In genomic region chr6:92458026-92458425, GRCm38 (mm10) we compare ENCODE assay signal across 25 mouse cellular contexts.
"Had no signal": no experiment of that assay in that cellular context is flagged by ENCODE, and none has a peak within 500 bp of the region (broad histone marks: within the 10 kb centered on the region; RNA-seq: fewer than 3 reads in every experiment).

No protein-coding gene starts in this region.

- H3K9me3 ChIP-seq: limb, embryonic 10.5 days; limb, embryonic 13.5 days; liver, embryonic 12.5 days; liver, embryonic 15.5 days; lung, embryonic 15.5 days; megakaryocyte, embryonic 14.5 days; midbrain, embryonic 10.5 days; midbrain, embryonic 13.5 days; neural tube, embryonic 13.5 days had no signal

- H3K4me1 ChIP-seq: liver, embryonic 12.5 days; liver, embryonic 15.5 days; megakaryocyte, embryonic 14.5 days had no signal

- H3K27me3 ChIP-seq: limb, embryonic 13.5 days; liver, embryonic 12.5 days; liver, embryonic 15.5 days; lung, embryonic 15.5 days; megakaryocyte, embryonic 14.5 days; midbrain, embryonic 13.5 days; neural tube, embryonic 13.5 days had no signal

- H3K27ac ChIP-seq: limb, embryonic 10.5 days; limb, embryonic 13.5 days; liver, embryonic 12.5 days; liver, embryonic 15.5 days; lung, embryonic 15.5 days; midbrain, embryonic 10.5 days; midbrain, embryonic 13.5 days; neural tube, embryonic 13.5 days; stomach, postnatal 0 days had no signal

- H3K9ac ChIP-seq: limb, embryonic 13.5 days; liver, embryonic 12.5 days; liver, embryonic 15.5 days; lung, embryonic 15.5 days; midbrain, embryonic 13.5 days; neural tube, embryonic 13.5 days had no signal

- DNase-seq: kidney, adult 18-20 months; kidney, adult 9 months; kidney, postnatal 25 days; liver; lung, adult 18-20 months; lung, postnatal 10 days; lung, postnatal 36 days; right cerebral cortex, adult 18-20 months; right cerebral cortex, postnatal 14 days; right cerebral cortex, postnatal 4 days; thymus, adult 2 months; thymus, postnatal 14 days; thymus, postnatal 4 days had no signal

- H3K36me3 ChIP-seq: limb, embryonic 10.5 days; limb, embryonic 13.5 days; liver, embryonic 12.5 days; liver, embryonic 15.5 days; lung, embryonic 15.5 days; midbrain, embryonic 10.5 days; midbrain, embryonic 13.5 days; neural tube, embryonic 13.5 days had no signal

- H3K4me3 ChIP-seq: limb, embryonic 10.5 days; limb, embryonic 13.5 days; liver, embryonic 12.5 days; liver, embryonic 15.5 days; lung, embryonic 15.5 days; megakaryocyte, embryonic 14.5 days; midbrain, embryonic 10.5 days; midbrain, embryonic 13.5 days; myocyte; neural tube, embryonic 13.5 days had no signal

- ATAC-seq: liver, embryonic 12.5 days; midbrain, embryonic 13.5 days; midbrain, embryonic 16.5 days had no signal

- H3K4me2 ChIP-seq: limb, embryonic 13.5 days; liver, embryonic 12.5 days; liver, embryonic 15.5 days; lung, embryonic 15.5 days; midbrain, embryonic 13.5 days; neural tube, embryonic 13.5 days had no signal
